Mouse (Mus musculus): ENCODE measurements around the gene Hhip. TPM values are rescaled to one million over a fixed set of nuclear protein-coding genes. Genes with fewer than 3 reads are reported as not detected.
"Not testable (repeated sequence)": the region's sequence is repeated elsewhere in the genome, so short reads cannot be mapped to it uniquely, and the experiment has no call there.

Gene Hhip
- polyA plus RNA-seq, 1 experiment from 2014 or later = 1.4 TPM

GRCm38 (mm10) chr8:79992121-79992848, 65.5 kb downstream of the Hhip start:
- H3K36me3 ChIP-seq (replicated peaks) = no peaks in the 10 kb centered on the region
- H3K4me2 ChIP-seq = no peak overlapping the region
- no peak for ATAC-seq (ENCODE audit: insufficient read depth)
- no peak overlapping the region for H3K4me3 ChIP-seq (replicated peaks)
- H3K4me1 ChIP-seq (replicated peaks) = no peaks in the 10 kb centered on the region
- no peaks in the 10 kb centered on the region for H3K27me3 ChIP-seq
- H3K27ac ChIP-seq (replicated peaks) = no peak overlapping the region
- H3K9ac ChIP-seq = no peak overlapping the region
- H3K9me3 ChIP-seq (replicated peaks) = no peaks in the 10 kb centered on the region
- WGBS (ENCODE audit: insufficient replicate concordance) = 59% methylated on average over 9 of the region's 9 CpGs

- not testable (repeated sequence) for H3K9me3 ChIP-seq (replicated peaks); ATAC-seq (ENCODE audit: insufficient read depth); H3K27ac ChIP-seq (replicated peaks); H3K36me3 ChIP-seq (replicated peaks); H3K27me3 ChIP-seq; H3K4me3 ChIP-seq (replicated peaks); H3K4me2 ChIP-seq; H3K9ac ChIP-seq; H3K4me1 ChIP-seq (replicated peaks)
- 54% methylated on average over 1 of the region's 2 CpGs for WGBS (ENCODE audit: insufficient replicate concordance)
Measured at GRCm38 (mm10) chr8:79991420-79991819, 66.4 kb downstream of the Hhip start.

DNA sequence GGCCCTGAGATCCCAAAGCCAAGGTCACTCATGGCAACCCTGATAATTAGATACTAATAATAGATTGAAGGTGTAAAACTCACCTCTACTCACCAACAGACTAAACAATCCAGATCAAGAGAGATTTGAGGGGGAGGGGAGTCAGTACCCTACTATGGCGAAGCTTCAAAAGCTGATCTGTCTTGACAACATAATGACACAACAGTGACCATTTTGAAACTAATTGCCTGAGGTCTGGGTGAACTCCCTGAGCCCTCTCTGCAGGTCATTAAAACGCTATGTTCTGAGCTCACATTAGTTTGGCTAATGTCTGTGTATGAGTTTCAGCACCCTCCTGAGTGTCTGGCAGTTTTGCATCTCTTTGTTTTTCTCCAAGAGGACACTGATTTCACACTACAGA, 72.9 kb downstream of the Hhip start:
- no peak overlapping the region for H3K4me2 ChIP-seq
- no peaks in the 10 kb centered on the region for H3K4me1 ChIP-seq (replicated peaks)

DNA sequence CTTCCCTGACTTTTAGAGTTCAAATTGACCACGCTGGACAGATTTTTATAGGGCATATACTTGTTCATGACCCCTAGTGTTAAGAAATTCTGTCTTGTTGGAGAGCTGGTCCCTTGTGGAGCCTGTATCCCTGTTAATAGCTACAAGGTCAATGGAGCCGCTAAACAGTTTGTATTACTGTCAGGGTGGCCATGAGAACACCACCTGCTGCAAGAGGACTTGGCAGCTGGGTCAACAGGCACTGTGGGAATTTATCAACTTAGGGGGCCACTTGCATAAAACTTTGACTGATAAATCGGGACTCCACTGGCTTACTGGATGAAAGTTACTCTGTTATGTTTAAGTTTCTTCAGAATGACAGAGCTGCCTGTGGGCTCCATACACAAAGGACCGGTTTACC, 75.7 kb downstream of the Hhip start:
- no peak overlapping the region for H3K4me3 ChIP-seq (replicated peaks)
- H3K9me3 ChIP-seq (replicated peaks) = no peaks in the 10 kb centered on the region
- no peak for ATAC-seq (ENCODE audit: insufficient read depth)
- no peak overlapping the region for H3K27ac ChIP-seq (replicated peaks)
- 55% methylated on average over 4 of the region's 4 CpGs for WGBS (ENCODE audit: insufficient replicate concordance)
- no peak overlapping the region for H3K9ac ChIP-seq
- no peak overlapping the region for H3K4me2 ChIP-seq
- no peaks in the 10 kb centered on the region for H3K36me3 ChIP-seq (replicated peaks)
- no peaks in the 10 kb centered on the region for H3K4me1 ChIP-seq (replicated peaks)
- no peaks in the 10 kb centered on the region for H3K27me3 ChIP-seq

More for the DNA sequence above, 72.9 kb downstream of the Hhip start:
- no peak overlapping the region for H3K27ac ChIP-seq (replicated peaks)
- no peak overlapping the region for H3K9ac ChIP-seq
- 45% methylated on average over 2 of the region's 2 CpGs for WGBS (ENCODE audit: insufficient replicate concordance)
- no peaks in the 10 kb centered on the region for H3K36me3 ChIP-seq (replicated peaks)
- H3K27me3 ChIP-seq = no peaks in the 10 kb centered on the region
- H3K9me3 ChIP-seq (replicated peaks) = no peaks in the 10 kb centered on the region
- ATAC-seq (ENCODE audit: insufficient read depth) = no peak
- no peak overlapping the region for H3K4me3 ChIP-seq (replicated peaks)

DNA sequence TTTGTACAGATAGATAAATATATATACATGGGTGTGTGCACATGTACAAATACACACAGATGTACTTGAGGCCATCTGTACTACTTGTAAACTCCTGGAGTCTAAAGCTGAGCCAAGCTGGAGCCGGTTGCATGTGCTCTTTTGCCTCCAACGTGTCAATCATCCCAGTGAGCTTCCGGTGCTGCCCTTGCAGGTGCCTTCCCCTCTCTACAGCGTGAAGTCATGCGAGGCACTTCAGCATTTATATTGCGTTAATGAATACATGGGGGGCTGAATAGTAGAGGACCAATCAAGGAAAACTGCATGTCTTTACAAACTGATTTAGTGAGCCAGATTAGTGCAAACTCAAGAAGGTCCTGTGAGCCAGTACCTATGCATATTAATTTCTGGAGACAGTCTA, 91.6 kb downstream of the Hhip start:
- 59% methylated on average over 6 of the region's 6 CpGs for WGBS (ENCODE audit: insufficient replicate concordance)
- no peak overlapping the region for H3K4me2 ChIP-seq
- no peaks in the 10 kb centered on the region for H3K4me1 ChIP-seq (replicated peaks)
- H3K27me3 ChIP-seq = no peaks in the 10 kb centered on the region
- no peak for ATAC-seq (ENCODE audit: insufficient read depth)
- H3K9me3 ChIP-seq (replicated peaks) = no peaks in the 10 kb centered on the region
- no peaks in the 10 kb centered on the region for H3K36me3 ChIP-seq (replicated peaks)
- H3K9ac ChIP-seq = no peak overlapping the region
- no peak overlapping the region for H3K4me3 ChIP-seq (replicated peaks)
- no peak overlapping the region for H3K27ac ChIP-seq (replicated peaks)

- H3K9me3 ChIP-seq (replicated peaks) = no peaks in the 10 kb centered on the region
- no peak overlapping the region for H3K9ac ChIP-seq
- no peaks in the 10 kb centered on the region for H3K27me3 ChIP-seq
- no peaks in the 10 kb centered on the region for H3K4me1 ChIP-seq (replicated peaks)
- no peak overlapping the region for H3K4me3 ChIP-seq (replicated peaks)
- no peak overlapping the region for H3K4me2 ChIP-seq
- ATAC-seq (ENCODE audit: insufficient read depth) = no peak
- WGBS (ENCODE audit: insufficient replicate concordance) = 11% methylated on average over 3 of the region's 3 CpGs
- H3K27ac ChIP-seq (replicated peaks) = no peak overlapping the region
- H3K36me3 ChIP-seq (replicated peaks) = no peaks in the 10 kb centered on the region
Measured at GRCm38 (mm10) chr8:79952857-79953256, 104.9 kb downstream of the Hhip start.

DNA sequence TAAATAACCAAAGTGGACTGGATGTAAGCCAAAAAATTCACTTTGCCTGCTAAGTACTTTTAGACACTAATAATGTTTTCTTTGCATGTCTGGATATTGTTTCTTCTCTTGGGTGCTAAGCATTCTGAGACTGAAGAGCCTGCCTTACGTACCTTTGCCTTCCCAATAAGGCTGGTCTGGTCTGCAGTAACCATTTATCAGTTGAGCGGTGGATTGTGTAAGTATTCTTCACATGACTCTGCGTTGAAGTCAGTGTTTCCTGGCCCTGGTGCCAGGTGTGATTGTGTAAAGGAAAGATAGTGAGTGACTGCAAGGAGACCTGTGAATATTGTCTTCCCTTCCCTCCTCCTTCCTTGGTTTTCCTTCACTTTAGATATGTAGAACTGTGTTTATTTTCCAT, 107.4 kb downstream of the Hhip start:
- Histone ChIP-seq H3K9ac (no peak overlapping the region), H3K36me3 (replicated peaks) (no peaks in the 10 kb centered on the region), H3K27ac (replicated peaks) (no peak overlapping the region), H3K4me1 (replicated peaks) (no peaks in the 10 kb centered on the region), H3K9me3 (replicated peaks) (no peaks in the 10 kb centered on the region), H3K4me3 (replicated peaks) (no peak overlapping the region), H3K4me2 (no peak overlapping the region), H3K27me3 (no peaks in the 10 kb centered on the region)
- ATAC-seq (ENCODE audit: insufficient read depth) = no peak
- 58% methylated on average over 3 of the region's 3 CpGs for WGBS (ENCODE audit: insufficient replicate concordance)

DNA sequence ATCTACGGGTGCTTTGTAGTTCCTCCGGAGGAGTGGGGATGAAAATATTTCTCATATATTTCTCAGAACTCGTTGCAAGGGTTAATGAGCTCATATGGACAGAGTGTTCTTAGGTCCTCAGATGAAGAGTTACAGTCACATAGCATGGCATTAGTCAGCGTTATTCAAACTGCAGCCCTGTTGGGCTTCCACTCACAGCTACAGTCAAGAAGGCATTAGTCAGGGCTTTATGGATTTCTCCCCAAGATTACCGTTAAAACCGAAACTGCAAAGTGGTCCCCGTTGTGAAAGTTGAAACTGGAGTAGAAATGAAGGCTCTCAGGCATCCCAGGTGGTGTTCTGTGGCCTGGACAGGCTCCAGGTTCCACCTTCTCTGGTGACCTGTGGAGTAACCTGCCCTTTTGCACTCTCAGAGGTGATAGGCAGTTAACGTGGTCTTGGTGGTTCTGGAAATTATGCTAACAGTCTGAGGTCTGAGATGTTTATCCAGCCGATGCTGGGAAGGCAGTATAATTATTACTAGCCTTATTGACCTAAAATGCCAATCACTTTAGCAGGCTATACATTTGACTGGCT, 112.2 kb downstream of the Hhip start:
- Histone ChIP-seq H3K36me3 (replicated peaks) (no peaks in the 10 kb centered on the region), H3K4me3 (replicated peaks) (no peak overlapping the region), H3K9me3 (replicated peaks) (no peaks in the 10 kb centered on the region), H3K4me2 (no peak overlapping the region), H3K4me1 (replicated peaks) (no peaks in the 10 kb centered on the region), H3K9ac (no peak overlapping the region), H3K27ac (replicated peaks) (no peak overlapping the region), H3K27me3 (no peaks in the 10 kb centered on the region)
- WGBS (ENCODE audit: insufficient replicate concordance) = 57% methylated on average over 9 of the region's 9 CpGs
- no peak for ATAC-seq (ENCODE audit: insufficient read depth)

GRCm38 (mm10) chr8:79941070-79941469, 116.7 kb downstream of the Hhip start:
- H3K4me1 ChIP-seq (replicated peaks) = no peaks in the 10 kb centered on the region
- H3K27ac ChIP-seq (replicated peaks) = no peak overlapping the region
- no peaks in the 10 kb centered on the region for H3K36me3 ChIP-seq (replicated peaks)
- 70% methylated on average over 5 of the region's 5 CpGs for WGBS (ENCODE audit: insufficient replicate concordance)
- no peaks in the 10 kb centered on the region for H3K9me3 ChIP-seq (replicated peaks)
- H3K4me3 ChIP-seq (replicated peaks) = no peak overlapping the region
- H3K27me3 ChIP-seq = no peaks in the 10 kb centered on the region
- no peak overlapping the region for H3K4me2 ChIP-seq
- no peak for ATAC-seq (ENCODE audit: insufficient read depth)
- H3K9ac ChIP-seq = no peak overlapping the region

DNA sequence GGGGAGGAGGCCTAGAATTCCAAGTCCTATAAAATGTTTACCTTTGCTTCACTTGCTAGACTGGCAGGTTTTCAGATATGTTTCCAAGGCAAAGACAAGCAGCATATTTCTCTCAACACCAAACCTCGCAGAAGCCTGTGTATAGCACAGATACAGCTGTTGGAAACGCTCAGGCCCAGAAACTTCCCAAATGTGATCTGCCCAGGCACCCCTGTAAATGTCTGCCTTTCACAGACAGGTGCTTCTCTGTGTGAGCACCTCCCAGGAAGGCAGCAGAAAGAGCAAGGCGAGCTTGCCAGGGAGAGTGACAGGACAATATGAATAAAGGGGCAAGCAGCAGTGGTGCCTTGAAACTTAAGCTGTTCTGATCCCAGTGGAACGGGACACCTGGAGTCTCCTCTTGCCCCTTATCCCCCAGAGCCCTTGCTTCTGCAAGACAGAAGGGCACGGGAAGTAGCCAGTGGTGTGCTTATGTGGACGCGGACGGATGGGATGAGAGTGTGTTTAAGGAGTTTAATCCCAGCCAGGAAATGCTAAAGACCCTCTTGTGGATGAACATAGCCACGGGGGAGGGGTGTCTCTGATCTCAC, 120.9 kb downstream of the Hhip start:
- WGBS (ENCODE audit: insufficient replicate concordance) = 58% methylated on average over 9 of the region's 9 CpGs
- no peaks in the 10 kb centered on the region for H3K9me3 ChIP-seq (replicated peaks)

GRCm38 (mm10) chr8:79935793-79936192, 122.0 kb downstream of the Hhip start:
- ATAC-seq (ENCODE audit: insufficient read depth) = no peak
- H3K27me3 ChIP-seq = no peaks in the 10 kb centered on the region
- no peaks in the 10 kb centered on the region for H3K36me3 ChIP-seq (replicated peaks)
- no peak overlapping the region for H3K9ac ChIP-seq
- H3K9me3 ChIP-seq (replicated peaks) = no peaks in the 10 kb centered on the region
- no peak overlapping the region for H3K4me2 ChIP-seq
- H3K4me1 ChIP-seq (replicated peaks) = no peaks in the 10 kb centered on the region
- 37% methylated on average over 7 of the region's 7 CpGs for WGBS (ENCODE audit: insufficient replicate concordance)
- H3K27ac ChIP-seq (replicated peaks) = no peak overlapping the region
- no peak overlapping the region for H3K4me3 ChIP-seq (replicated peaks)

More for the DNA sequence above, 120.9 kb downstream of the Hhip start:
- no peak overlapping the region for H3K27ac ChIP-seq (replicated peaks)
- H3K4me2 ChIP-seq = no peak overlapping the region
- H3K4me3 ChIP-seq (replicated peaks) = no peak overlapping the region
- ATAC-seq (ENCODE audit: insufficient read depth) = no peak
- H3K4me1 ChIP-seq (replicated peaks) = no peaks in the 10 kb centered on the region
- H3K36me3 ChIP-seq (replicated peaks) = no peaks in the 10 kb centered on the region
- no peak overlapping the region for H3K9ac ChIP-seq
- H3K27me3 ChIP-seq = no peaks in the 10 kb centered on the region
